Mouse (Mus musculus) embryonic facial prominence, embryonic 15.5 days (tissue): ENCODE results near the gene Spata22. TPM values are rescaled to one million over a fixed set of nuclear protein-coding genes. Genes with fewer than 3 reads are reported as not detected.

Experiments used
- ATAC-seq: fragments of 200-750 bp; cut with Nextera tagmentation; 2 replicates; pipeline ENCODE4 v1.8.0; 2017; ENCODE audit warnings: low read depth, moderate TSS enrichment; ENCODE audit not compliant: insufficient number of reproducible peaks, low FRiP score, low TSS enrichment
- H3K27ac ChIP-seq: fragments of 300-500 bp; sonication (generic); replicated peaks from 2 replicates; pipeline ENCODE4 v1.5.1; 2015; ENCODE audit warnings: mild to moderate bottlenecking, inconsistent platforms
- H3K27me3 ChIP-seq: fragments of 300-500 bp; sonication (generic); 2 replicates; pipeline ENCODE4 v1.6.1; 2015; ENCODE audit warnings: inconsistent platforms
- H3K36me3 ChIP-seq: fragments of 300-500 bp; sonication (generic); 2 replicates; pipeline ENCODE4 v1.6.1; 2015; ENCODE audit warnings: mild to moderate bottlenecking, inconsistent platforms
- H3K4me1 ChIP-seq: fragments of 300-500 bp; sonication (generic); 2 replicates; pipeline ENCODE4 v1.6.1; 2015; ENCODE audit warnings: inconsistent platforms
- H3K4me2 ChIP-seq: fragments of 300-500 bp; sonication (generic); replicated peaks from 2 replicates; pipeline ENCODE4 v1.6.1; 2015; ENCODE audit warnings: mild to moderate bottlenecking, inconsistent platforms
- H3K4me3 ChIP-seq: fragments of 300-500 bp; sonication (generic); replicated peaks from 2 replicates; pipeline ENCODE4 v1.5.1; 2015; ENCODE audit warnings: mild to moderate bottlenecking, inconsistent platforms
- H3K9ac ChIP-seq: fragments of 300-500 bp; sonication (generic); 2 replicates; pipeline ENCODE4 v1.6.1; 2015; ENCODE audit warnings: inconsistent platforms
- H3K9me3 ChIP-seq: fragments of 300-500 bp; sonication (generic); replicated peaks from 2 replicates; pipeline ENCODE4 v1.6.1; 2016; ENCODE audit warnings: inconsistent platforms
- WGBS: fragments of 180-500 bp; shearing (Covaris S2); methylation state at CpG from one replicate; pipeline ENCODE4 v1.1.7; 2015; 5-methylcytosine and 5-hydroxymethylcytosine counted together
- polyA plus RNA-seq: library from polyadenylated mRNA; unstranded; fragments of >200 nt; fragmentation: Nextera tagmentation; extraction: Ambion mirVana; gene quantifications from 2 replicates; pipeline ENCODE4 v1.2.1, GENCODE M21; 2015

Spata22 gene
- polyA plus RNA-seq, 1 experiment from 2014 or later, result not detected

- no peak overlapping the region for H3K27ac ChIP-seq
- 0 out of 2 replicates have a peak, but pooled peaks cover 3% of the 10 kb centered on the region for H3K4me1 ChIP-seq
- H3K9me3 ChIP-seq, result no peaks in the 10 kb centered on the region
- 60% methylated on average over 9 of the region's 9 CpGs for WGBS
- no peak overlapping the region for H3K9ac ChIP-seq
- H3K27me3 ChIP-seq, result no peaks in the 10 kb centered on the region
- H3K4me2 ChIP-seq, result no peak overlapping the region
- no peaks in the 10 kb centered on the region for H3K36me3 ChIP-seq
- no peak overlapping the region for H3K4me3 ChIP-seq
- ATAC-seq, result no peak
These were observed 5.4 kb upstream of the Spata22 start for GRCm38 (mm10) chr11:73323906-73324830.

GRCm38 (mm10) chr11:73326485-73326886 is 3.1 kb upstream of the Spata22 start:
- H3K27me3 ChIP-seq, result no peaks in the 10 kb centered on the region
- no peak overlapping the region for H3K4me3 ChIP-seq
- no peak overlapping the region for H3K27ac ChIP-seq
- no peak for ATAC-seq
- 0 out of 2 replicates have a peak, but pooled peaks cover 3% of the 10 kb centered on the region for H3K4me1 ChIP-seq
- H3K4me2 ChIP-seq, result no peak overlapping the region
- no peaks in the 10 kb centered on the region for H3K36me3 ChIP-seq
- no peak overlapping the region for H3K9ac ChIP-seq
- WGBS, result 22% methylated on average over 12 of the region's 12 CpGs
- no peaks in the 10 kb centered on the region for H3K9me3 ChIP-seq

GRCm38 (mm10) chr11:73327361-73327760 is 2.2 kb upstream of the Spata22 start:
- H3K36me3 ChIP-seq, result no peaks in the 10 kb centered on the region
- H3K4me3 ChIP-seq, result no peak overlapping the region
- no peak for ATAC-seq
- no peak overlapping the region for H3K4me2 ChIP-seq
- no peaks in the 10 kb centered on the region for H3K27me3 ChIP-seq
- H3K9ac ChIP-seq, result no peak overlapping the region
- 58% methylated on average over 4 of the region's 4 CpGs for WGBS
- H3K4me1 ChIP-seq, result 0 out of 2 replicates have a peak, but pooled peaks cover 3% of the 10 kb centered on the region
- no peak overlapping the region for H3K27ac ChIP-seq
- no peaks in the 10 kb centered on the region for H3K9me3 ChIP-seq

- 72% methylated on average over 2 of the region's 2 CpGs for WGBS
- no peak overlapping the region for H3K9ac ChIP-seq
- ATAC-seq, result no peak
These were observed 3.8 kb downstream of the Spata22 start for GRCm38 (mm10) chr11:73333357-73333756.

GRCm38 (mm10) chr11:73336919-73337318 is 7.4 kb downstream of the Spata22 start:
- ATAC-seq, result no peak
- Histone ChIP-seq H3K27ac (no peak overlapping the region), H3K4me2 (no peak overlapping the region), H3K4me3 (no peak overlapping the region), H3K27me3 (no peaks in the 10 kb centered on the region), H3K9me3 (no peaks in the 10 kb centered on the region), H3K4me1 (no peaks in the 10 kb centered on the region), H3K36me3 (no peaks in the 10 kb centered on the region), H3K9ac (no peak overlapping the region)
- 73% methylated on average over 4 of the region's 4 CpGs for WGBS

More at GRCm38 (mm10) chr11:73333357-73333756, 3.8 kb downstream of the Spata22 start:
- no peak overlapping the region for H3K4me3 ChIP-seq
- H3K4me2 ChIP-seq, result no peak overlapping the region
- H3K9me3 ChIP-seq, result no peaks in the 10 kb centered on the region
- no peaks in the 10 kb centered on the region for H3K36me3 ChIP-seq
- H3K27ac ChIP-seq, result no peak overlapping the region
- no peaks in the 10 kb centered on the region for H3K27me3 ChIP-seq
- no peaks in the 10 kb centered on the region for H3K4me1 ChIP-seq

GRCm38 (mm10) chr11:73350483-73350882 is 20.9 kb downstream of the Spata22 start, which contains the start of gene Olfr20:
Gene Olfr20, plus strand, starts transcription at chr11:73350783.
- Histone ChIP-seq H3K36me3 (no peaks in the 10 kb centered on the region), H3K9me3 (no peaks in the 10 kb centered on the region), H3K27me3 (no peaks in the 10 kb centered on the region), H3K4me2 (no peak within 1 kb of the TSS), H3K4me1 (no peaks in the 10 kb centered on the region), H3K4me3 (no peak within 1 kb of the TSS), H3K27ac (no peak within 1 kb of the TSS), H3K9ac (no peak within 1 kb of the TSS)
- WGBS, result 42% methylated on average over 3 of the region's 3 CpGs
- no peak for ATAC-seq

- 90% methylated on average over 2 of the region's 2 CpGs for WGBS
- no peak within 1 kb of the TSS for H3K4me3 ChIP-seq
These were observed 41.4 kb downstream of the Spata22 start, which contains the start of gene Olfr376 for GRCm38 (mm10) chr11:73370946-73371345. Gene Olfr376, plus strand, starts transcription at chr11:73371246.

GRCm38 (mm10) chr11:73395374-73395773 is 65.8 kb downstream of the Spata22 start:
- no peaks in the 10 kb centered on the region for H3K27me3 ChIP-seq
- WGBS, result 62% methylated on average over 4 of the region's 4 CpGs
- H3K9ac ChIP-seq, result no peak overlapping the region
- ATAC-seq, result no peak
- H3K36me3 ChIP-seq, result no peaks in the 10 kb centered on the region
- H3K4me2 ChIP-seq, result no peak overlapping the region
- H3K9me3 ChIP-seq, result no peaks in the 10 kb centered on the region
- H3K4me3 ChIP-seq, result no peak overlapping the region
- H3K27ac ChIP-seq, result no peak overlapping the region
- H3K4me1 ChIP-seq, result no peaks in the 10 kb centered on the region

More at GRCm38 (mm10) chr11:73370946-73371345, 41.4 kb downstream of the Spata22 start, which contains the start of gene Olfr376:
- no peak within 1 kb of the TSS for H3K4me2 ChIP-seq
- no peak for ATAC-seq
- H3K9me3 ChIP-seq, result no peaks in the 10 kb centered on the region
- no peaks in the 10 kb centered on the region for H3K27me3 ChIP-seq
- H3K27ac ChIP-seq, result no peak within 1 kb of the TSS
- no peaks in the 10 kb centered on the region for H3K36me3 ChIP-seq
- H3K9ac ChIP-seq, result no peak within 1 kb of the TSS
- no peaks in the 10 kb centered on the region for H3K4me1 ChIP-seq

Other genes with a start within 250 kb of the Spata22 start
- 0.28 and 0.40 TPM in 2 replicates for gene Itgae, start 239.2 kb upstream of the Spata22 start, polyA plus RNA-seq
- 10.9 and 11.5 TPM in 2 replicates for gene Haspin, start 191.4 kb upstream of the Spata22 start, polyA plus RNA-seq
- gene P2rx5, start 169.3 kb upstream of the Spata22 start, polyA plus RNA-seq, result 0.98 and 1.0 TPM in 2 replicates
- 91.9 and 100 TPM in 2 replicates for gene Emc6, start 152.7 kb upstream of the Spata22 start, polyA plus RNA-seq
- gene Tax1bp3, start 152.7 kb upstream of the Spata22 start, polyA plus RNA-seq, result 210 and 221 TPM in 2 replicates
- 23.0 and 25.5 TPM in 2 replicates for gene Ctns, start 130.7 kb upstream of the Spata22 start, polyA plus RNA-seq
- gene Shpk, start 130.3 kb upstream of the Spata22 start, polyA plus RNA-seq, result 2.7 and 2.9 TPM in 2 replicates
- gene Trpv1, start 95.4 kb upstream of the Spata22 start, polyA plus RNA-seq, result 0.24 and 0.34 TPM in 2 replicates
- 0.84 and 0.87 TPM in 2 replicates for gene Trpv3, start 62.4 kb upstream of the Spata22 start, polyA plus RNA-seq
- gene Aspa, start 145 bp upstream of the Spata22 start, polyA plus RNA-seq, result 2.0 and 2.4 TPM in 2 replicates
- not detected in 2 replicates for gene Gm49340, start within 50 bp of the Spata22 start, polyA plus RNA-seq
- gene Olfr20, start 21.0 kb downstream of the Spata22 start, polyA plus RNA-seq, result not detected in 2 replicates
- gene Olfr376, start 41.5 kb downstream of the Spata22 start, polyA plus RNA-seq, result 0.13 and 0.17 TPM in 2 replicates
- 0.08 TPM in 1 of 2 replicates, not detected in the other for gene Olfr1, start 69.9 kb downstream of the Spata22 start, polyA plus RNA-seq
- gene Olfr378, start 98.7 kb downstream of the Spata22 start, polyA plus RNA-seq, result not detected in 2 replicates
- gene Olfr380, start 127.8 kb downstream of the Spata22 start, polyA plus RNA-seq, result 0.17 TPM in 1 of 2 replicates, not detected in the other
- gene Olfr381, start 161.9 kb downstream of the Spata22 start, polyA plus RNA-seq, result not detected in 2 replicates
- not detected in 2 replicates for gene Olfr382, start 187.5 kb downstream of the Spata22 start, polyA plus RNA-seq